Mouse (Mus musculus): ENCODE results near the gene Dgki. TPM values are rescaled to one million over a fixed set of nuclear protein-coding genes. Genes with fewer than 3 reads are reported as not detected.

Gene Dgki
- total and polyA plus RNA-seq, 3 experiments, result 0.04 to 0.18 (median 0.08) TPM

- intact Hi-C loops (cut with DNase I), result no loop called here
- no peak for DNase-seq
- no peak overlapping the region for H3K27ac ChIP-seq
- H3K36me3 ChIP-seq (ENCODE audit: control insufficient read depth, insufficient read depth, low read length), result no peaks in the 10 kb centered on the region
- H3K9ac ChIP-seq (ENCODE audit: low read depth, low read length), result no peak overlapping the region
- H3K4me3 ChIP-seq, result no peak overlapping the region
- no peaks in the 10 kb centered on the region for H3K79me2 ChIP-seq (replicated peaks; ENCODE audit: control insufficient read depth, insufficient read depth, low read length)
- H3K27me3 ChIP-seq (ENCODE audit: control insufficient read depth, insufficient read depth, low read length), result peaks cover 2% of the 10 kb centered on the region; the same call in 1 of the 2 replicates
- 61% methylated on average over 6 of the region's 6 CpGs for WGBS
- TF ChIP-seq POLR2A (IDR thresholded peaks at IDR 0.05; ENCODE audit: insufficient read depth, low read depth, low read length), result no peak
- no peak for TF ChIP-seq EP300 (IDR thresholded peaks at IDR 0.05; ENCODE audit: insufficient read depth, low read depth, low read length)
- TF ChIP-seq CTCF (IDR thresholded peaks at IDR 0.05), result no peak
- H3K4me1 ChIP-seq (ENCODE audit: control insufficient read depth, insufficient read depth, low read length), result no peaks in the 10 kb centered on the region
Observed at GRCm38 (mm10) chr6:36806906-36807305, 493.1 kb downstream of the Dgki start.

GRCm38 (mm10) chr6:36800309-36800946, 499.6 kb downstream of the Dgki start:
- H3K4me1 ChIP-seq (ENCODE audit: control insufficient read depth, insufficient read depth, low read length), result no peaks in the 10 kb centered on the region
- no peaks in the 10 kb centered on the region for H3K79me2 ChIP-seq (replicated peaks; ENCODE audit: control insufficient read depth, insufficient read depth, low read length)
- H3K9ac ChIP-seq (ENCODE audit: low read depth, low read length), result no peak overlapping the region
- TF ChIP-seq EP300 (IDR thresholded peaks at IDR 0.05; ENCODE audit: insufficient read depth, low read depth, low read length), result no peak
- TF ChIP-seq CTCF (IDR thresholded peaks at IDR 0.05), result no peak
- TF ChIP-seq POLR2A (IDR thresholded peaks at IDR 0.05; ENCODE audit: insufficient read depth, low read depth, low read length), result no peak
- no peak for DNase-seq
- intact Hi-C loops (cut with DNase I), result no loop called here
- no peaks in the 10 kb centered on the region for H3K27me3 ChIP-seq (ENCODE audit: control insufficient read depth, insufficient read depth, low read length)
- 76% methylated on average over 5 of the region's 5 CpGs for WGBS
- no peak overlapping the region for H3K4me3 ChIP-seq
- H3K36me3 ChIP-seq (ENCODE audit: control insufficient read depth, insufficient read depth, low read length), result no peaks in the 10 kb centered on the region
- H3K27ac ChIP-seq, result no peak overlapping the region

GRCm38 (mm10) chr6:36797066-36797655, 502.8 kb downstream of the Dgki start:
- DNase-seq, result no peak
- no peak overlapping the region for H3K9ac ChIP-seq (ENCODE audit: low read depth, low read length)
- no peaks in the 10 kb centered on the region for H3K27me3 ChIP-seq (ENCODE audit: control insufficient read depth, insufficient read depth, low read length)
- WGBS, result 68% methylated on average over 3 of the region's 3 CpGs
- H3K4me1 ChIP-seq (ENCODE audit: control insufficient read depth, insufficient read depth, low read length), result peaks cover 1% of the 10 kb centered on the region; the same call in 1 of the 2 replicates
- H3K79me2 ChIP-seq (replicated peaks; ENCODE audit: control insufficient read depth, insufficient read depth, low read length), result no peaks in the 10 kb centered on the region
- no peak overlapping the region for H3K27ac ChIP-seq
- H3K4me3 ChIP-seq, result no peak overlapping the region
- intact Hi-C loops (cut with DNase I), result no loop called here
- TF ChIP-seq POLR2A (IDR thresholded peaks at IDR 0.05; ENCODE audit: insufficient read depth, low read depth, low read length) (no peak), EP300 (IDR thresholded peaks at IDR 0.05; ENCODE audit: insufficient read depth, low read depth, low read length) (no peak), CTCF (IDR thresholded peaks at IDR 0.05) (no peak)
- H3K36me3 ChIP-seq (ENCODE audit: control insufficient read depth, insufficient read depth, low read length), result no peaks in the 10 kb centered on the region

Other genes with a start within 250 kb of the Dgki start
- gene Creb3l2, start 142.0 kb upstream of the Dgki start, total RNA-seq (2021), result 10 to 100 TPM; 20.5 to 26.5 TPM
- gene Creb3l2, start 142.0 kb upstream of the Dgki start, polyA plus RNA-seq (2012; rRNA removed), result 16.7 and 19.2 TPM in 2 replicates
- gene Akr1d1, start 230.0 kb upstream of the Dgki start, total RNA-seq (2021), result not detected
- gene Akr1d1, start 230.0 kb upstream of the Dgki start, polyA plus RNA-seq (2012; rRNA removed), result 0.06 TPM in 1 of 2 replicates, not detected in the other